Mouse (Mus musculus): ENCODE results near the gene Supt3.
A peak's percentile ranks its signal among the peaks of the same experiment; 100 is the strongest.

Gene Supt3

GRCm38 (mm10) chr17:44973489-44973888, 196.5 kb downstream of the Supt3 start:
- no peak for DNase-seq

- DNase-seq = no peak
These were observed 200.7 kb downstream of the Supt3 start for GRCm38 (mm10) chr17:44977690-44978089.

GRCm38 (mm10) chr17:44987964-44988363, 211.0 kb downstream of the Supt3 start:
- DNase-seq = no peak

- DNase-seq = no peak
These were observed 226.4 kb downstream of the Supt3 start for GRCm38 (mm10) chr17:45003311-45003710.

GRCm38 (mm10) chr17:45004477-45005170, 227.7 kb downstream of the Supt3 start:
- no peak for DNase-seq

- no peak for DNase-seq
These were observed 230.5 kb downstream of the Supt3 start for GRCm38 (mm10) chr17:45007461-45007860.

GRCm38 (mm10) chr17:45008663-45009062, 231.7 kb downstream of the Supt3 start:
- no peak for DNase-seq

GRCm38 (mm10) chr17:45010409-45010808, 233.5 kb downstream of the Supt3 start:
- no peak for DNase-seq

- no peak for DNase-seq
These were observed 239.8 kb downstream of the Supt3 start for GRCm38 (mm10) chr17:45016746-45017145.

GRCm38 (mm10) chr17:45020155-45020930, 243.4 kb downstream of the Supt3 start:
- DNase-seq = no peak

- no peak for DNase-seq
These were observed 251.5 kb downstream of the Supt3 start for GRCm38 (mm10) chr17:45028441-45028840.

GRCm38 (mm10) chr17:45029106-45029505, 252.2 kb downstream of the Supt3 start:
- DNase-seq = no peak

- DNase-seq = no peak
These were observed 255.3 kb downstream of the Supt3 start for GRCm38 (mm10) chr17:45032209-45032608.

- DNase-seq = no peak
These were observed 256.7 kb downstream of the Supt3 start for GRCm38 (mm10) chr17:45033617-45034016.

- DNase-seq = no peak
These were observed 264.1 kb downstream of the Supt3 start for GRCm38 (mm10) chr17:45041084-45041483.

GRCm38 (mm10) chr17:45045804-45046203, 268.9 kb downstream of the Supt3 start:
- peak in 1 of 2 experiments; percentile 43 for DNase-seq

- DNase-seq = no peak
These were observed 269.6 kb downstream of the Supt3 start for GRCm38 (mm10) chr17:45046583-45046982.

GRCm38 (mm10) chr17:45047236-45047635, 270.3 kb downstream of the Supt3 start:
- DNase-seq = peak; percentile 46 to 64

GRCm38 (mm10) chr17:45051971-45052370, 275.0 kb downstream of the Supt3 start:
- DNase-seq = peak; percentile 16 to 38

GRCm38 (mm10) chr17:45053371-45053770, 276.4 kb downstream of the Supt3 start:
- peak; percentile 45 to 59 for DNase-seq

- DNase-seq = no peak
These were observed 277.6 kb downstream of the Supt3 start for GRCm38 (mm10) chr17:45054526-45054925.

GRCm38 (mm10) chr17:45056894-45057293, 279.9 kb downstream of the Supt3 start:
- DNase-seq = no peak

GRCm38 (mm10) chr17:45057780-45058179, 280.8 kb downstream of the Supt3 start:
- DNase-seq = no peak
